Mouse (Mus musculus): ENCODE measurements around the gene Psapl1.

DNA sequence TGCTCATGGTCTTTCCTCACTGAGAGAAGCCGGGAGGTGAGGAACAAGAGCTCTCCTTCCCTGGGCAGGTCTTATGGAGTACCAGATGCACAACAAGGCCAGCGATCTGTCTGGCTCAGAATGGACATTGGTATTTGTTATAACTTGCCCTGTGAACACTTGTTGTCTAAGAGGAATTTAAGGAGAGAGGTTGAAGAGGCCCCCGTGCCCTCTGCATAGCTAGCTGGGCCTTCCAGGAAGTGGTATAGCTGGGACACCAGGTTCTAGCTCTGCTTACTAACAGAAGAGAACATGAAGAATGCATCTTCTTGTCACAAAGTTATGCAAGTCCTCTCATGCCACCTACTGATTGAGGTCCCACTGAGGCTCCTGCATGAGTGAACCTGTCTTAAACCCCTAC is 44.2 kb downstream of the Psapl1 start:
- TF ChIP-seq EP300 (IDR thresholded peaks at IDR 0.05) = peak; percentile 74
- no peak for TF ChIP-seq CTCF (IDR thresholded peaks at IDR 0.05)

Measured in lung, postnatal 0 days (tissue).